Mouse (Mus musculus) Patski (cell line): ENCODE results near the gene Zscan4f. TPM values are rescaled to one million over a fixed set of nuclear protein-coding genes. Genes with fewer than 3 reads are reported as not detected.
"Not testable (repeated sequence)": the region's sequence is repeated elsewhere in the genome, so short reads cannot be mapped to it uniquely, and the experiment has no call there.

Experiments
- ATAC-seq: fragments of 100-300 bp; one replicate; pipeline ENCODE4 v1.8.0; 2021
- CTCF ChIA-PET: fragments of 350-600 bp; sonication (Branson Sonifier 250); formaldehyde crosslinking; loops from one replicate; lab custom pipeline; 2022; ENCODE audit warnings: inconsistent platforms; lab: Charles Lee
- POLR2A ChIA-PET: fragments of 350-600 bp; sonication (Branson Sonifier 250); formaldehyde crosslinking; loops from one replicate; lab custom pipeline; 2022; ENCODE audit warnings: antibody characterized with exemption, inconsistent platforms; lab: Charles Lee
- DNase-seq: peaks from one replicate; pipeline ENCODE4 v3.0.0-alpha.2; 2011; ENCODE audit warnings: low read depth, low spot score
- H3K27me3 ChIP-seq: fragments of 371-371 bp; one replicate; pipeline ENCODE4 v1.5.1; 2021
- in situ Hi-C: fragments of 300-500 bp; cut with MboI; formaldehyde crosslinking; loops from 3 replicates; pipeline ENCODE4 v1.11.1; 2018; ENCODE audit warnings: low pct_unique_long_range_greater_than_20kb, mixed read lengths
- polyA plus RNA-seq: library from polyadenylated mRNA; unstranded; gene quantifications from one replicate; pipeline ENCODE4 v1.2.3, GENCODE M21; 2021

The Zscan4f gene
- not detected for polyA plus RNA-seq

- ATAC-seq, POLR2A ChIA-PET, CTCF ChIA-PET, DNase-seq, in situ Hi-C loops, H3K27me3 ChIP-seq: not testable (repeated sequence)
Observed at GRCm38 (mm10) chr7:11397615-11398014, at the start of gene Zscan4f. Gene Zscan4f (plus strand): TSS chr7:11397915.

GRCm38 (mm10) chr7:11384641-11385040 lies 13.1 kb upstream of the Zscan4f start:
- POLR2A ChIA-PET, H3K27me3 ChIP-seq, in situ Hi-C loops, ATAC-seq, DNase-seq, CTCF ChIA-PET: not testable (repeated sequence)

Other genes starting within 250 kb of the Zscan4f start
- not detected for gene Zscan4d, start 231.8 kb upstream of the Zscan4f start, polyA plus RNA-seq
- gene Zscan4e, start 87.2 kb upstream of the Zscan4f start, polyA plus RNA-seq = not detected
- gene Zscan4-ps2, start 116.4 kb downstream of the Zscan4f start, polyA plus RNA-seq = not detected
- not detected for gene Zscan4-ps3, start 211.4 kb downstream of the Zscan4f start, polyA plus RNA-seq